Mouse (Mus musculus) embryo, embryonic 10.5 days (tissue): ENCODE measurements around the gene Olfm3.

ENCODE experiments used
- DNase-seq: peaks from one replicate; pipeline ENCODE4 v3.0.0-alpha.2; 2015; ENCODE audit warnings: low spot score

Olfm3 gene

DNA sequence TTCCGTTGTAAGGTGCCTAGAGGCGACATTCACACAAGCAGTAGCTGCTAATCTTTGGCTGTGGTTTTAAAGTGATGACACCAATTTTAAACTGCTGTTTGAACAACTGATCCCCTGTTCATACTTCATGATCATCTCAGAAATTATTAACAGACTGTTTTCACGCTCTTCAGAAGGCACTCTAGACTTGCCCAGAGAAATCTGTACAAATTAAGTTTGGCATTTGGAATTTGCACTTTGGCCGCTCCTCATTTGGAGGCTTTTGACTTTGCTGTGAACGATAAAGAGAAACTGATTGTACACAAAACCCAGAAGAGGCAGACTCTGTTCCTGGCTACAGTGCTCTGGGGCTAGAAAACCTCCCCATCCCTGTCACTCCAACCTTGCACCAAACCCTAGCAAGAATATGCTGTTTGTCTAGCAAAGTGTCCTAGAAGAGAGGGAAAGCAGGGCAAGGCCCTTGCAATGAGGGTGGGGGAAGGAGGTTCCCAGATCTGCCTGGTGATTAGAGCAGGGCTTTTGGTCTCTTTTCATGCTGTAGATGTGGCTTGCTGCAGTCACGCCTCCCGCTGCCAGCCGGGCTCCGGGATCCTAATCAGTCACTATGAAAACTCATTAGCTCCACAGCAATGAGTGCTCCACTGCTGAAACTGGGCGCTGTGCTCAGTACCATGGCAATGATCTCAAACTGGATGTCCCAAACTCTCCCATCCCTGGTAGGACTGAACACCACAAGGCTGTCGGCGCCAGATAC is 176.7 kb downstream of the Olfm3 start:
- peak; percentile 29 for DNase-seq

GRCm38 (mm10) chr3:115081371-115081770 is 177.5 kb downstream of the Olfm3 start:
- no peak for DNase-seq

DNA sequence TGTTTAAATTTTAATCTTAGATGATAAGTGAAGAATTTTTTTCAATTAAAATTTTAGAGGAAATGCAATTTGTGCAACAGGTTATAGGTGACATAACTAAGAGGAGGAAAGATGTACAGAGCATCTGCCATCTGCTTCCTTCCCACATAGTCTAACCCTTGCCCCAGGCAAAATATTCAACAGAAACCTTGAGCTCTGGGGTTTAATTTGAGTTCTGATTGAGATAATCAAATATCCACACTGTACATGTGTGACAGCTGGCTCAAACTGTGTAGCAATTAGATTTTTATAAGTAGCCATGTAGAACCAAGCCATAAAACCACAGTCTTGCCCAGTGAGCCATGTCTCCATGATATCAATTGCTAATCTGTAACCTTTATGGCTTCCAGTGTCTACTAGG is 179.1 kb downstream of the Olfm3 start:
- DNase-seq, result no peak

DNA sequence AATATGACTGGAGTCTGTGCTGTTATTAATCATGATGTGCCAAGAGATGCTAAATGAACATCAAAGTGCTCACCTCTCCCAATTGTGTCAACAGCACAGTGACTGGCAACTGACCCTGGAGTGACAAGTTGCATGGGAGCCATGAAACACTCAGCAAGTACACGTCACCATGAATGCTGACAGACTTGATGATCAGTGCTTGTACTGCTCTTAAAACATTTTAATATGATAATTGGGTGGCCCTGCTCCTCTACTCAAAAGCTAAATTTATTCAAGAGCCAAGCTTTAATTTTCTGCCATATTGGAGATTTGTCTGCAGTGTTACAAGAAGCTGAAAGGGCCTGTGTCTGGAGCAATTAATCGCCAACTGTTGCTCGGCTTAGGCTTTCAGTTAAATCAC is 184.4 kb downstream of the Olfm3 start:
- no peak for DNase-seq

DNA sequence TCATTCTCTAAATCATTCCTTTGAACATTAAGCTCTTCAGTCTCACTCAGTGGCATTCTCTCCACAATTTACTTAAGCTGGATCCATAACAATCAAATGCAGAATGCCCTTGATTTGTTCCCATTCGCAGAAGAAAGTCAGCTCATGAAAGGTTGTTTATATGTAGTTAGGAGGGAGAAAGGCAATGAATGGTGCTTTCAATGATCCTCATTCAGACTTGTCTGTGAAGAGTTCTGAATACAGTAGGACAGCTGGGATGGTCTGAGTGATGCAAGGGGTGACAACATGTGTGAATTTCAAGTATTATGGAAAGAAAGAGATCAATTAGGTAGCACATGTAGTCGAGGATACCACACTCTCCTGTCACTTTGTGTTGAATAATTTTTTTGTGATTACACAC is 186.8 kb downstream of the Olfm3 start:
- no peak for DNase-seq

DNA sequence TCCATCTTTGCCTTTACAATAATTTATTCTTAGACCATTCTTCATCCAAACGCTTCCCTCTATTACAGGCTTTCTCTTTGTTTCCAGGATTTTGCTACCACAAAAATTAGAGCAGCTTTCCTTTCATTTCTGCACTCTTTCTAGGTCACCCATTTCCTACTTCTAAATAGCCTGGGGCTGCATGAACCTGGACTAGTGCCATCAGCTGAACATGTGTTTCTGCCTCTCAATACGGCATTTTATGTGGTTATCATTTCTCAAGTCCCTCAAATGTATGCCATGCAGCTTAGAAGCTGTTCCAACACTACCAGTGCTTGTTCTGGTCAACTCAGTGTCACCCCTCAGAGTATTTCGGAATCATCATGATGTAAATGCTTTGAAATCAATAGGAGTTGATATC is 191.6 kb downstream of the Olfm3 start:
- DNase-seq, result no peak

GRCm38 (mm10) chr3:115099590-115099989 is 195.7 kb downstream of the Olfm3 start:
- no peak for DNase-seq

GRCm38 (mm10) chr3:115104155-115104801 is 200.4 kb downstream of the Olfm3 start:
- DNase-seq, result no peak

DNA sequence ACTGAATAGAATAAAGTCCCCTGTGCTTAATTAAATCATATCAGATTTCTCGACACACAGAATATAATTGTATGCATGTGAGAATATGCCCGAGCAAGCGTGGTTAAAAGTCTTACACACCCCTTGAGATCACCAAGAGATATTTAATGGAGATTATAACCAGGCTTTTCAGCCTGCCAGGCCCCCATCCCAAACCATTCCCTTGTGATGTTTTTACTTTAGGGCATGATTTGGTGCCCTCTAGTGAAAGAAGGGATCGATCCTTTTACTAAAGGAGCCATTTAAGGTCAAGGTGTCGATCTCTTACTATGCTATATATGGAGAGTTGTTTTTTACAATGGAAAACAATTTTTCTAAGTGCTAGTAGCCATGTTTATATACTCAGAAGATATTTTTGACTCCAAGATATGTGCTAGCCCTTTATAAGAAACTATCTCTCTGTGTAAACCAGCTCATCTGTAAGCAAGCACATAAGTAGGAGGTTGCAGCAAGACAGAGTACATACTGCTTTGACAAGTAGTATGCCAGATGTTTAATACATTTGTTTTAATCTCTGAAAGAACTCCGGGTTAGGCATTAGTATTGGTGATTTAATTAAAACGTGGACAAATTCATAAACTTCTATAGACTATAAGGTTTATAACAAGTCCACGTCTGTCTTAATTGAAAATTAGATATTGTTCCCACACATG is 201.1 kb downstream of the Olfm3 start:
- DNase-seq, result peak; percentile 64

- no peak for DNase-seq
Measured at GRCm38 (mm10) chr3:115145722-115146121, 241.8 kb downstream of the Olfm3 start.

GRCm38 (mm10) chr3:115146244-115146643 is 242.4 kb downstream of the Olfm3 start:
- no peak for DNase-seq

- no peak for DNase-seq
Measured at GRCm38 (mm10) chr3:115158903-115159473, 255.1 kb downstream of the Olfm3 start.

GRCm38 (mm10) chr3:115174625-115175024 is 270.7 kb downstream of the Olfm3 start:
- DNase-seq, result no peak
